Mouse (Mus musculus): ENCODE measurements around the gene Cuzd1. TPM values are rescaled to one million over a fixed set of nuclear protein-coding genes. Genes with fewer than 3 reads are reported as not detected.
A peak's percentile ranks its signal among the peaks of the same experiment; 100 is the strongest.

The Cuzd1 gene
- polyA plus RNA-seq (2015; fragmentation: Nextera tagmentation; extraction: Ambion mirVana) = not detected in 2 replicates

DNA sequence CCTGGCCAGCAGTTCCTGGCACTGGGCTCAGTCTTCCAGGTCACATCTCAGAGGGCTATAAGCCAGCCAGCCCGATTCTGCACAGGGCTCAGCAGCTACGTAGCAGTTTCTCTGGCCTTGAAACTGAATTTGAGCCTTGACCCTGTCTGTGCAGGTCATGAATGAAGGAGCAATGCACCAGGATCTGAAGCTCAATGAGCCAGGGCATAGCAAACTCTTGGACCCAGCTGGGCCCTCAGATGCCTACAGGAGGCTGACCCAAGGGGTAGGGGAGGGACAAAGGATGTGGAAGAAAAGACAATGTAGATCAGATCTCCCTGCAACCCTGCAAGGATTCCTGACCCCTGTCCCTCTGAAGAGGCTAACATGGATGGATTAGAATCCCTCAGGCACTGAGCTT, at the start of gene Cuzd1:
Gene Cuzd1, minus strand, starts transcription at position 101 of the 400 bp plus-strand sequence.
- no peaks in the 10 kb centered on the region for H3K27me3 ChIP-seq
- 68% methylated on average over 2 of the region's 2 CpGs for WGBS
- H3K4me3 ChIP-seq = no peak within 1 kb of the TSS
- H3K4me2 ChIP-seq = no peak within 1 kb of the TSS
- no peaks in the 10 kb centered on the region for H3K4me1 ChIP-seq
- no peak within 1 kb of the TSS for H3K9ac ChIP-seq
- no peaks in the 10 kb centered on the region for H3K9me3 ChIP-seq
- H3K36me3 ChIP-seq = no peaks in the 10 kb centered on the region
- no peak for ATAC-seq (ENCODE audit: insufficient number of reproducible peaks, insufficient read depth, low FRiP score, low TSS enrichment, low read depth)
- no peak within 1 kb of the TSS for H3K27ac ChIP-seq

DNA sequence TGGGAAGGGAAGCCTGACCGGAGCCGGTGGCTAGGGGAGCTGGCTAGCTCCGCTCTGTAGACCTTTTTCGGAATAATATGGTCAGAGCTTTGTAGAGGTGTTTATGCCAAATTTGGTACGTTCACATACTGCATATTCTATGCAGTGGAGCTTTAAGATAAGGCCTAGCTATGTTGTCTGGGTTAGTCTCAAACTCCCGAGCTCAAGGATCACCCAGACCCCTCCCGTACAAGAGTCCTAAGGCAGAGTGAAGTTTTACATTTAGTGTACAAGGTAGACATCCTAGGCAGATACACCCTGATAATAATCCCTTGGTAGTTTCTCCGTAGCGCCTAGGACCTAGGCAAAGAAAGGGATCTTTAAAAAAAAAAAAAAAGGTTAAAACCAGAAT, 49.4 kb upstream of the Cuzd1 start:
- Histone ChIP-seq H3K4me2 (peak overlapping the region; percentile 67), H3K9me3 (no peaks in the 10 kb centered on the region), H3K27me3 (no peaks in the 10 kb centered on the region), H3K36me3 (0 out of 2 replicates have a peak, but pooled peaks cover 8% of the 10 kb centered on the region), H3K9ac (peak overlapping the region; percentile 93), H3K4me3 (peak overlapping the region; percentile 83), H3K27ac (peak overlapping the region; percentile 95), H3K4me1 (peaks cover 13% of the 10 kb centered on the region; the same call in 1 of the 2 replicates)
- ATAC-seq (ENCODE audit: insufficient number of reproducible peaks, insufficient read depth, low FRiP score, low TSS enrichment, low read depth) = no peak
- WGBS = 8% methylated on average over 9 of the region's 9 CpGs

DNA sequence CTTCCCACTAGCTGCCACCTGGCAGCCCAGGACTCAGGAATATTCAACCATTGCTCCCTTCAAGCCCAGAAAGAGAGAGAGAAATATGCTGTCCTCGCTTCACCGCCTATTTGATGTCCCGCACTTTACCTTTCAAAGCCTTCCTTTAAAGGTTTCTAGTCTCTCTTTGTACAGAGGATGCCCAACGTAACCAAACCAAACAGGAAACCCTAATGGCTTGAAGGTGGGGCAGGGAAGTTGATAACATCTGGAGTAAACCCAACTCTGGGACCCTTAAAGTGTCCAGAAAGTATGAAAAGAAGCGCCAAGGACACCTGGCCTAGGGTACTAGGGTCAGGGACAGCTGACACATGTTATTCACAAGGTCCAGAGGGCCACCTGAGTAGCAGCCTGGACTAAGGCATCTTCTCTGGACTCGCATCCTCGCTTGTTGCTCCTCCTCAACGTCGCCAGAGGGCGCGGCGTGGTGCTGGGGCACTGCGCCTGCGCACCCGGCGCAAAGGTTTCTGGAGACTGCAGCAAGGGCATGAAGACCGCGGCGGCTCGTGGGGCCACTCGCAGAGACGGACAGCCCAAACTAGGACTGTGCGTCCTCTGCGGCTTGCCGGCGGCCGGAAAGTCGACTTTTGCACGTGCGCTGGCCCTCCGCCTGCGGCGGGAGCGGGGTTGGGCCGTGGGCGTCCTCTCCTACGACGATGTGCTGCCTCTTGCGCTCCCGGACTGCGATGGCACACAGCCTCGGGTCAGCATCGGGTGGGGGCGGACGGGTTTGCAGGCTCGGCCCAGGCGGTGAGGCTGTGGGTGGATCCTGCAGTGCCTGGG, 48.8 kb upstream of the Cuzd1 start, which contains the start of gene Pstk:
Gene Pstk, plus strand, starts transcription at position 494 of the 822 bp plus-strand sequence.
- Histone ChIP-seq H3K4me1 (peaks cover 13% of the 10 kb centered on the region; the same call in 1 of the 2 replicates), H3K9me3 (no peaks in the 10 kb centered on the region), H3K27me3 (no peaks in the 10 kb centered on the region), H3K4me2 (peak within 1 kb of the TSS; percentile 67), H3K27ac (peak within 1 kb of the TSS; percentile 95), H3K36me3 (0 out of 2 replicates have a peak, but pooled peaks cover 8% of the 10 kb centered on the region), H3K4me3 (peak within 1 kb of the TSS; percentile 83), H3K9ac (peak within 1 kb of the TSS; percentile 93)
- 4% methylated on average over 47 of the region's 47 CpGs for WGBS
- ATAC-seq (ENCODE audit: insufficient number of reproducible peaks, insufficient read depth, low FRiP score, low TSS enrichment, low read depth) = peak; percentile 89

DNA sequence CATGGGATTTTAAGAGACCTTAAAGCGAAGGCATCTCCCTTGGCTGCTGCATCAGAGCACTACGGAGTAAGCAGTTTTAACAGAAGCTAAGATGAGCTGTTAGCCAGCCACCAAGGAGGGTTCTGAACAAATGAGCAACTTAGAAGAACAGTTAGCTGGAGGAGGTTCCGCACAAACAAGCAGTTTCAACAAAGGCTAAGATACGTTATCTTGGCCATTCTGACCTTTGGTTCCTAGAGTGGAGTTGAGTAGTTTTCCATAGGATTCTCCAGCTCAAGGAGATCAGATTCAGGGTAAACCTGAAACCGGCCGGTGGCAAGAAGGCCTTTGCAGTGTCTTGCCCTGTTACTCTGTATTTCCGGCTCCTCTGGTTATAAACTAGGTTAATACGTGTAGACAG, 42.0 kb upstream of the Cuzd1 start:
- Histone ChIP-seq H3K27ac (no peak overlapping the region), H3K9me3 (no peaks in the 10 kb centered on the region), H3K9ac (no peak overlapping the region), H3K27me3 (no peaks in the 10 kb centered on the region), H3K4me3 (no peak overlapping the region), H3K4me1 (peaks cover 9% of the 10 kb centered on the region), H3K36me3 (0 out of 2 replicates have a peak, but pooled peaks cover 5% of the 10 kb centered on the region), H3K4me2 (no peak overlapping the region)
- 89% methylated on average over 8 of the region's 8 CpGs for WGBS
- no peak for ATAC-seq (ENCODE audit: insufficient number of reproducible peaks, insufficient read depth, low FRiP score, low TSS enrichment, low read depth)

DNA sequence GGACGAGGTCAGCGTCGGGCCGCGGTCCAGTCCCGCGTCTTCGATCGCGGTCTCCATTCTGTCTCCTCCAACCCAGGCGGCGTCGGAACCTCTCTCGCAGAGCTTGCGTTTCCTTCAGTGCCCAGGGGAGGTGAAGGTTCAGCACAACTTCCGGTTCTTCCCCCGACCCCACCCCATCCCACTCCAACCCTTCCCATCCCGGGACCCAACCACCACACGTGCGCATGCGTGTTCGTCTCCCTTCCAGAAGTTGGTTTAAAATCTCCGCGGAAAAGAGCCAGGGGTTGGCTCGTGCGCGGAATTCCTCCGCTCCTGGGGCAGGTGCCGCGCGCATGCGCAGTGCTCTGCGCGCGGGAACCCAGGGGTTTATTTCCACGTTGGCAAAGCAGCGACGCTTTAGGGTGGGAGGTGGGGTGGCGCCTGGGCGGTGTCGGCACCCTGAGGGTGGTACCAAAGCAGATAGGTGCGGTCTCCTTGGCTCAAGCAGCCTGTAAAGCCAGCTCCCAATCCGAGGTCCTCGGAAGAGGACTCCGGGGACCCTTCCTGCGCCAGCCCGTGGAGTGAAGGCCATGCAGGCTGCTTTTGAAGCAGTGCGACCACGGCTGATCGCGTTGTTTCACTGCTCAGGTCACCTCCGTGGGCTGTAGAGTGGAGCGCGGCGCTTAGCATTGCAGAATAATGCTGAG, 40.7 kb upstream of the Cuzd1 start, which contains the start of gene 2310057M21Rik:
Gene 2310057M21Rik, minus strand, starts transcription at position 145 of the 686 bp plus-strand sequence.
- Histone ChIP-seq H3K9me3 (no peaks in the 10 kb centered on the region), H3K36me3 (peaks cover 18% of the 10 kb centered on the region), H3K4me2 (peak within 1 kb of the TSS; percentile 91), H3K9ac (peak within 1 kb of the TSS; percentile 92), H3K27ac (peak within 1 kb of the TSS; percentile 95), H3K4me1 (peaks cover 9% of the 10 kb centered on the region), H3K27me3 (no peaks in the 10 kb centered on the region), H3K4me3 (peak within 1 kb of the TSS; percentile 87)
- peak; percentile 97 for ATAC-seq (ENCODE audit: insufficient number of reproducible peaks, insufficient read depth, low FRiP score, low TSS enrichment, low read depth)
- under 1% methylated on average over 55 of the region's 55 CpGs for WGBS

DNA sequence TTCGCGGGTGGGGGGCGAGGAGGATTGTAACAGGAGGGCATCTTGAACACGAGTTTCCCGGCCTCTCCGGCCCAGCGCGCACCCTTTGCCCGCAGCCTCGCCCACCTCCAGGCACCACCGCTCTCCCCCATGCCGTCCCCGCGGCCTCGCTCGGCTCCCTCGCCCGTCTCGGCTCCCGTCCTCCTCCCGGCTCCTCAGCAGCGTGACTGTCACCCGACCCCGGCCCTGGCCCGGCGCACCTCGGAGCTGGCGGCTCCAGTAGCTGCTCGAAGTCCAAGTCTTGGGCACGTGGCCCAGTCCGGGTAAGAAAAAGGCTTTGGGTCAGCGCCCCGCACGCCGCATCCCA, 40.1 kb upstream of the Cuzd1 start:
- peak overlapping the region; percentile 87 for H3K4me3 ChIP-seq
- peak overlapping the region; percentile 91 for H3K27ac ChIP-seq
- peaks cover 9% of the 10 kb centered on the region for H3K4me1 ChIP-seq
- H3K4me2 ChIP-seq = peak overlapping the region; percentile 91
- H3K27me3 ChIP-seq = no peaks in the 10 kb centered on the region
- under 1% methylated on average over 35 of the region's 35 CpGs for WGBS
- H3K9ac ChIP-seq = peak overlapping the region; percentile 92
- no peaks in the 10 kb centered on the region for H3K9me3 ChIP-seq
- ATAC-seq (ENCODE audit: insufficient number of reproducible peaks, insufficient read depth, low FRiP score, low TSS enrichment, low read depth) = peak; percentile 77
- peaks cover 24% of the 10 kb centered on the region for H3K36me3 ChIP-seq

DNA sequence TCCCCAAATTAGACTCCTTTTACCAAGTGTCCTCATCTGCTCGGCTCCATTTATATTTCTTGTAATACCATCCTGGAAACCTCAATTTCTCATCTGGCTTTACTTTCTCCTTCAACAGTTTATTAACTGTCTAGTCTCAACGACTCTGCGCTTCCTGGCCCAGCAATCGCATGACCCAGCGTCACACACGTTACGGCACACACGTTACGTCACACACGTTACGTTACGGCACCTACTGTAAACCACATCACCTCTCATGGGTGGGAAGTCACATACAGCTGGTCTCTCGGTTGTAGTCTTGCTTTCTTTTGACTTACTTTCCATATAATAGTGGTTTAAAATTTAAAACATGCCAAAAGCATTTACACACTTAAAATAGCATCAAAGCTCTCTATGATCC, 34.0 kb upstream of the Cuzd1 start:
- Histone ChIP-seq H3K9me3 (no peaks in the 10 kb centered on the region), H3K4me2 (no peak overlapping the region), H3K4me1 (peaks cover 3% of the 10 kb centered on the region), H3K4me3 (no peak overlapping the region), H3K27me3 (no peaks in the 10 kb centered on the region), H3K27ac (no peak overlapping the region), H3K9ac (no peak overlapping the region), H3K36me3 (peaks cover 69% of the 10 kb centered on the region)
- ATAC-seq (ENCODE audit: insufficient number of reproducible peaks, insufficient read depth, low FRiP score, low TSS enrichment, low read depth) = no peak
- WGBS = 93% methylated on average over 13 of the region's 13 CpGs

DNA sequence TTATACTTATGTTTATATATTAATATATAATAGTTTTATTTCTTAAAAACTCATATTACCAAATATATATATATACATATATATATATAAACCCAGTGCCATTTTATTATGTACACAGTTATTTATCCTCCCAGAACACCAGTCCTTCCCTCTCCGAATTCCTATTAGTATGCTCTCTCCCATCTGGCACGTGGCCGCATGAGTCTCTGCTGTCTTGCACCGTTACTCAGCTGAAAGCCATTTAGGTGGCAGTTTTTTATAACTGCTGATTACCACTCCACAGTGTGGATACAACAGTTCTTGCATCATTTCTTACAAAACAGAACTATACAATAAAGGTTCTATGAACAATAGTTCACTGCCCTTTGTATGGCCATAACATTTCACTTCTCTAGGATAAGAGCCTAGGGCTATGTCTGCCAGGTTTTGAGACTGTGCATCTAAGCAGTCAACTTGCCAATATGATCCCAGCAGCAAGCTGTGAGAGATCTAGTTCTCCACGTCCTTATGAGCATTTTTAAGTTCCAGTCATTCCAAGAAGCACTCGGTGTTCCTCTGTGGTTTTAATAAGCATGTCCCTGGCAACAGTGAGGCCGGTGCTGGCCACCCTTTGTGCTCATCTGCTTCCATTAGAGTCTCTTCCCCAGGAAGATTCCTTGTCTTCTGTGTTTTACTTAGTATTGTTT, 23.9 kb upstream of the Cuzd1 start:
- Histone ChIP-seq H3K4me2 (no peak overlapping the region), H3K36me3 (peaks cover 78% of the 10 kb centered on the region), H3K9me3 (no peaks in the 10 kb centered on the region), H3K9ac (no peak overlapping the region), H3K27ac (no peak overlapping the region), H3K27me3 (no peaks in the 10 kb centered on the region), H3K4me3 (no peak overlapping the region), H3K4me1 (no peaks in the 10 kb centered on the region)
- 81% methylated on average over 7 of the region's 7 CpGs for WGBS
- no peak for ATAC-seq (ENCODE audit: insufficient number of reproducible peaks, insufficient read depth, low FRiP score, low TSS enrichment, low read depth)

DNA sequence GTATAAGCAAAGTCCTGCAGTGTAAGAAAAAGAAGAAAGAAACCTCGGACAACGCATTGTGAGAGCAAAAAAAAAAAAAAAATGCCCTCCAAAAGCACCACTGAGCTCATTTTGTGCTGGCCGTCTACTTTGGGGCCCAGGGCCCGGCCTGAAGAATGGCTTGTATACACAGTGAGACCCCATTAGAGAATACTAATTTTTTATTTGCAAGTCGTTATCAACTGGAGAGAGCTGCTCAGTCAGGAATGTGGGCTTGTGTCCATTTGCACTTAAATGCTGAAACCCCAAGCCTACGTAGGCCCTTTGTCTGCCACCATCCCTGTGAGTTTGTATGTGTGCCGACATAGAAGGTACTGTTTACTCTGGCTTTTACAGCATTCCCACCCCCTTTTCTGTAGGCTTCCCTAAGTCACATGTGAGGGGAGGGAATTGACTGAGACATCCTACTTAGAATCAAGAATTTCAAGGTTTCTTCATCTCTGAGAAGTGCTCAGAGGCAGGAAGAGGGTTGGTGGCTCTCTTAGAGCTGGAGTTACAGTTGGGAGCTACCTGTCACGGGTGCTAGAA, 15.5 kb upstream of the Cuzd1 start:
- no peaks in the 10 kb centered on the region for H3K4me1 ChIP-seq
- no peak overlapping the region for H3K4me3 ChIP-seq
- H3K9ac ChIP-seq = no peak overlapping the region
- ATAC-seq (ENCODE audit: insufficient number of reproducible peaks, insufficient read depth, low FRiP score, low TSS enrichment, low read depth) = no peak
- H3K27me3 ChIP-seq = no peaks in the 10 kb centered on the region
- H3K27ac ChIP-seq = no peak overlapping the region
- 78% methylated on average over 8 of the region's 8 CpGs for WGBS
- H3K4me2 ChIP-seq = no peak overlapping the region
- H3K9me3 ChIP-seq = no peaks in the 10 kb centered on the region
- peaks cover 29% of the 10 kb centered on the region for H3K36me3 ChIP-seq

DNA sequence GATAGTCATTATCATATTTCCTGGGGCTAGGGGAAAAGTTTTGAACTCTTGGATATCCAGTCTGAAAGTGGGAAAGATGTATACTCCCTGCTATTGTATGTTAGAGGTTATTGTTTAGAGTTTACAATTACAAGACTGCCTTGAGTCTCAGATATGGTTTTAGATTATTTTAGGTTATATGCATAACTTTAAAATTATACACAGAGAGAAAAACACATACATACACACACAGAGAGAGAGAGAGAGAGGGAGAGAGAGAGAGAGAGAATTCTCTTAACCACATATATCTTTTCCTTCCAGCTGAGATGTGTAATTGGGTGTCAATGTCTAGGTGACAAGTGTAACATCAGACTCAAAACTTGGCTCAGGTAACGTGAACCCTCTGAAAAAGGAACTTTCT, 11.5 kb upstream of the Cuzd1 start, which contains the start of gene Fam24a:
Gene Fam24a, plus strand, starts transcription at position 301 of the 400 bp plus-strand sequence.
- no peaks in the 10 kb centered on the region for H3K27me3 ChIP-seq
- no peak within 1 kb of the TSS for H3K9ac ChIP-seq
- no peaks in the 10 kb centered on the region for H3K36me3 ChIP-seq
- H3K4me3 ChIP-seq = no peak within 1 kb of the TSS
- no peaks in the 10 kb centered on the region for H3K9me3 ChIP-seq
- H3K4me1 ChIP-seq = no peaks in the 10 kb centered on the region
- no peak for ATAC-seq (ENCODE audit: insufficient number of reproducible peaks, insufficient read depth, low FRiP score, low TSS enrichment, low read depth)
- no peak within 1 kb of the TSS for H3K27ac ChIP-seq
- WGBS = 50% methylated on average over 1 of the region's 1 CpGs
- H3K4me2 ChIP-seq = no peak within 1 kb of the TSS

DNA sequence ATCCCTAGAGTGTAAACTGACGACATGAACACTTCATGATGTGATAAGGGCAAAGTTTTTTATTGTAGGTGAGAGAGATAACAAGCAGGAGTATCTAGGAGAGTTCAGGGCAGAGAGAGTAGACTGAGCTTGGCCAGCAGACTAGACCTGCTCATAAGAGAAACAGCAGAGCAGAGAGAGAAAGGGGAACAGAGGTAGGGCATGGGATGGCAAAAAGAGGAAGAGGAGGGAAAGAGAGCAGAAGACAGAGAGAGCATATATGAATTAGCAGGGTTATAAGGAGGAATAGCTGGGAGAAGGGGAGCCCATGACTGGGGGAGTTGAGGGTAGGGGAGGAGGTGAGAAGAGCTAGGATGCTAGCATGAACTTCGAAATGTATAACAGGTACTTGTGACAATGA, 9.6 kb upstream of the Cuzd1 start:
- H3K9me3 ChIP-seq = no peaks in the 10 kb centered on the region
- 80% methylated on average over 2 of the region's 2 CpGs for WGBS
- no peaks in the 10 kb centered on the region for H3K4me1 ChIP-seq
- no peaks in the 10 kb centered on the region for H3K27me3 ChIP-seq
- H3K9ac ChIP-seq = no peak overlapping the region
- H3K4me2 ChIP-seq = no peak overlapping the region
- no peak for ATAC-seq (ENCODE audit: insufficient number of reproducible peaks, insufficient read depth, low FRiP score, low TSS enrichment, low read depth)
- no peak overlapping the region for H3K4me3 ChIP-seq
- no peak overlapping the region for H3K27ac ChIP-seq
- no peaks in the 10 kb centered on the region for H3K36me3 ChIP-seq
